In genomic region chr3:88483621-88484020, GRCm38 (mm10) we compare ENCODE assay signal across 8 mouse cellular contexts. TPM values are rescaled to one million over a fixed set of nuclear protein-coding genes. Genes with fewer than 3 reads are reported as not detected.
DNase-seq lines count a peak whose midpoint lies in the region; ATAC-seq and TF ChIP-seq lines count a peak whose summit lies in the region.

No protein-coding gene starts in this region.

- H3K27ac ChIP-seq in heart, adult 2 months: no peak overlapping the region

- H3K9ac ChIP-seq in heart, adult 2 months (ENCODE audit: low read depth, low read length): no peak overlapping the region

- H3K27me3 ChIP-seq in heart, adult 2 months (ENCODE audit: control insufficient read depth, insufficient read depth, low read length): no peaks in the 10 kb centered on the region

- TF ChIP-seq POLR2A in heart, adult 2 months (IDR thresholded peaks at IDR 0.05; ENCODE audit: insufficient read depth, low read depth, low read length): no peak
- no peak for TF ChIP-seq POLR2A in lung, adult 2 months (IDR thresholded peaks at IDR 0.05; ENCODE audit: borderline replicate concordance, extremely low read depth, low read depth, low read length)

- H3K36me3 ChIP-seq in heart, adult 2 months (ENCODE audit: control insufficient read depth, insufficient read depth, low read length): no peaks in the 10 kb centered on the region

- peaks cover 2% of the 10 kb centered on the region for H3K4me1 ChIP-seq in heart, adult 2 months (ENCODE audit: control insufficient read depth, insufficient read depth, low read length)
- H3K4me1 ChIP-seq in lung, adult 2 months (ENCODE audit: control insufficient read depth, insufficient read depth, low read length): peaks cover 2% of the 10 kb centered on the region

- no peaks in the 10 kb centered on the region for H3K79me2 ChIP-seq in heart, adult 2 months (replicated peaks; ENCODE audit: control insufficient read depth, insufficient read depth, low read length)

- DNase-seq in B cell, adult 2 months: peak; percentile 89 to 90
- DNase-seq in WW6 (ENCODE audit: low read depth, low spot score): peak; percentile 75
- peak; percentile 89 for DNase-seq in embryo, embryonic 10 days (ENCODE audit: low spot score)
- DNase-seq in heart, adult 2 months: peak; percentile 73 to 81
- peak; percentile 79 for DNase-seq in kidney, postnatal 14 days
- DNase-seq in lung, adult 2 months: peak; percentile 74
- DNase-seq in thymus, postnatal 0 days (ENCODE audit: low spot score): peak; percentile 84

- peak; percentile 99; the same call in 1 of the 2 replicates for TF ChIP-seq CTCF in heart, adult 2 months (IDR thresholded peaks at IDR 0.05)
- TF ChIP-seq CTCF in lung, adult 2 months (IDR thresholded peaks at IDR 0.05; ENCODE audit: insufficient read depth, low read length): peak; percentile 93

- WGBS in heart, adult 2 months: 20% methylated on average over 5 of the region's 5 CpGs
- WGBS in lung, adult 2 months: 8% methylated on average over 5 of the region's 5 CpGs

- peak; percentile 42; the same call in 1 of the 2 replicates for TF ChIP-seq EP300 in heart, adult 2 months (IDR thresholded peaks at IDR 0.05; ENCODE audit: insufficient read depth, low read depth, low read length)

- ATAC-seq in neutrophil, adult 5-6 weeks (ENCODE audit: extremely low read depth, insufficient number of reproducible peaks, low FRiP score, poor library complexity, severe bottlenecking): peak; percentile 77

- intact Hi-C loops in heart, adult 2 months (cut with DNase I): loop anchor here (1.0 kb wide), 1 partner anchor 39 kb away; no protein-coding TSS in a partner anchor

- no peak overlapping the region for H3K4me3 ChIP-seq in heart, adult 2 months
- H3K4me3 ChIP-seq in lung, adult 2 months (replicated peaks; ENCODE audit: extremely low read depth, low read depth, low read length): no peak overlapping the region

RNA-seq across cellular contexts. Expression of gene Sema4a, which starts 22.6 kb away (rescaled TPM):
- total RNA-seq in heart, adult 2 months (2021): 1 to 10 TPM; 3.2 to 3.3 TPM
- polyA plus RNA-seq in heart, adult 2 months (2012; rRNA removed): 8.5 and 9.5 TPM in 2 replicates
- 52.3 and 58.3 TPM in 2 replicates for polyA plus RNA-seq in lung, adult 2 months (2012; rRNA removed)
- total RNA-seq in neutrophil, adult 5-6 weeks (2017): 161 and 176 TPM in 2 replicates
- 14.6 and 15.1 TPM in 2 replicates for polyA plus RNA-seq in thymus, postnatal 0 days (2015; fragmentation: Nextera tagmentation; extraction: Ambion mirVana)

RNA-seq across cellular contexts. Expression of gene Lmna, which starts 26.1 kb away (rescaled TPM):
- total RNA-seq in heart, adult 2 months (2021): 100 to 1,000 TPM; 117 to 138 TPM
- polyA plus RNA-seq in heart, adult 2 months (2012; rRNA removed): 67.3 and 85.2 TPM in 2 replicates
- 257 and 302 TPM in 2 replicates for polyA plus RNA-seq in lung, adult 2 months (2012; rRNA removed)
- 8.1 and 9.4 TPM in 2 replicates for total RNA-seq in neutrophil, adult 5-6 weeks (2017)
- polyA plus RNA-seq in thymus, postnatal 0 days (2015; fragmentation: Nextera tagmentation; extraction: Ambion mirVana): 40.6 and 43.8 TPM in 2 replicates

RNA-seq across cellular contexts. Expression of gene Mex3a, which starts 48.6 kb away (rescaled TPM):
- total RNA-seq in heart, adult 2 months (2021): under 1 TPM; 0.42 to 0.45 TPM
- polyA plus RNA-seq in heart, adult 2 months (2012; rRNA removed): 0.27 and 0.59 TPM in 2 replicates
- polyA plus RNA-seq in lung, adult 2 months (2012; rRNA removed): 0.53 and 0.84 TPM in 2 replicates
- 0.47 and 0.49 TPM in 2 replicates for total RNA-seq in neutrophil, adult 5-6 weeks (2017)
- polyA plus RNA-seq in thymus, postnatal 0 days (2015; fragmentation: Nextera tagmentation; extraction: Ambion mirVana): 8.1 and 10.3 TPM in 2 replicates

RNA-seq across cellular contexts. Expression of gene Slc25a44, which starts 58.7 kb away (rescaled TPM):
- 10 to 100 TPM; 11.9 to 14.6 TPM for total RNA-seq in heart, adult 2 months (2021)
- 19.1 and 25.9 TPM in 2 replicates for polyA plus RNA-seq in heart, adult 2 months (2012; rRNA removed)
- 18.3 and 25.4 TPM in 2 replicates for polyA plus RNA-seq in lung, adult 2 months (2012; rRNA removed)
- 20.9 and 26.2 TPM in 2 replicates for total RNA-seq in neutrophil, adult 5-6 weeks (2017)
- polyA plus RNA-seq in thymus, postnatal 0 days (2015; fragmentation: Nextera tagmentation; extraction: Ambion mirVana): 9.6 and 12.3 TPM in 2 replicates
